Mouse (Mus musculus): Measurements from ENCODE around the gene Gk2. TPM values are rescaled to one million over a fixed set of nuclear protein-coding genes. Genes with fewer than 3 reads are reported as not detected.

Gk2 gene
- 10.3 TPM for polyA plus RNA-seq (2014; fragmentation: Illumina TruSeq; extraction: RNeasy Lipid Tissue Mini Kit (QIAGEN cat#74804); ENCODE audit: low read depth, low replicate concordance)

GRCm38 (mm10) chr5:97456816-97457215, at the start of gene Gk2:
Gene Gk2 (minus strand): TSS chr5:97457021.

Other genes starting within 250 kb of the Gk2 start
- gene Naa11, start 64.6 kb downstream of the Gk2 start, polyA plus RNA-seq (2014; fragmentation: Illumina TruSeq; extraction: RNeasy Lipid Tissue Mini Kit (QIAGEN cat#74804); ENCODE audit: low read depth, low replicate concordance) = 0.20 TPM